Mouse (Mus musculus): Measurements from ENCODE around the gene Insr. TPM values are rescaled to one million over a fixed set of nuclear protein-coding genes. Genes with fewer than 3 reads are reported as not detected.
"Not testable (repeated sequence)": the region's sequence is repeated elsewhere in the genome, so short reads cannot be mapped to it uniquely, and the experiment has no call there.

Insr gene
- polyA plus RNA-seq, 1 experiment = 24.0 TPM

GRCm38 (mm10) chr8:3177440-3177839 lies 102.0 kb downstream of the Insr start:
- no peak for TF ChIP-seq CTCF (IDR thresholded peaks at IDR 0.05; ENCODE audit: low read depth, low read length)
- TF ChIP-seq POLR2A (IDR thresholded peaks at IDR 0.05; ENCODE audit: borderline replicate concordance, low read depth, low read length) = no peak
- Histone ChIP-seq H3K4me3 (ENCODE audit: insufficient read depth, low read length) (no peak overlapping the region), H3K27ac (ENCODE audit: insufficient read depth, low read depth, low read length) (no peak overlapping the region), H3K4me1 (ENCODE audit: control insufficient read depth, insufficient read depth, low read length) (no peaks in the 10 kb centered on the region; the same call in 1 of the 2 replicates)

GRCm38 (mm10) chr8:3172246-3172645 lies 107.2 kb downstream of the Insr start:
- no peak overlapping the region for H3K27ac ChIP-seq (ENCODE audit: insufficient read depth, low read depth, low read length)
- H3K4me1 ChIP-seq (ENCODE audit: control insufficient read depth, insufficient read depth, low read length) = no peaks in the 10 kb centered on the region; the same call in 1 of the 2 replicates
- no peak for TF ChIP-seq CTCF (IDR thresholded peaks at IDR 0.05; ENCODE audit: low read depth, low read length)
- no peak for TF ChIP-seq POLR2A (IDR thresholded peaks at IDR 0.05; ENCODE audit: borderline replicate concordance, low read depth, low read length)
- H3K4me3 ChIP-seq (ENCODE audit: insufficient read depth, low read length) = no peak overlapping the region

GRCm38 (mm10) chr8:3146506-3146905 lies 132.9 kb downstream of the Insr start:
- Histone ChIP-seq H3K4me1 (ENCODE audit: control insufficient read depth, insufficient read depth, low read length) (no peaks in the 10 kb centered on the region), H3K27ac (ENCODE audit: insufficient read depth, low read depth, low read length) (no peak overlapping the region), H3K4me3 (ENCODE audit: insufficient read depth, low read length) (no peak overlapping the region)
- TF ChIP-seq POLR2A (IDR thresholded peaks at IDR 0.05; ENCODE audit: borderline replicate concordance, low read depth, low read length) (no peak), CTCF (IDR thresholded peaks at IDR 0.05; ENCODE audit: low read depth, low read length) (no peak)

- not testable (repeated sequence) for H3K27ac ChIP-seq (ENCODE audit: insufficient read depth, low read depth, low read length); H3K4me3 ChIP-seq (ENCODE audit: insufficient read depth, low read length); H3K4me1 ChIP-seq (ENCODE audit: control insufficient read depth, insufficient read depth, low read length)
Observed at GRCm38 (mm10) chr8:3100416-3100815, 179.0 kb downstream of the Insr start.

Other genes with a start within 250 kb of the Insr start
- gene A430078G23Rik, start 73.8 kb upstream of the Insr start, polyA plus RNA-seq (2012; ENCODE audit: insufficient read depth, insufficient read length, missing spikeins) = 0.70 and 1.1 TPM in 2 replicates
- gene Arhgef18, start 113.4 kb upstream of the Insr start, polyA plus RNA-seq (2012; ENCODE audit: insufficient read depth, insufficient read length, missing spikeins) = 1.9 and 2.3 TPM in 2 replicates
- gene Pex11g, start 188.1 kb upstream of the Insr start, polyA plus RNA-seq (2012; ENCODE audit: insufficient read depth, insufficient read length, missing spikeins) = 3.1 and 4.5 TPM in 2 replicates
- gene Tex45, start 191.2 kb upstream of the Insr start, polyA plus RNA-seq (2012; ENCODE audit: insufficient read depth, insufficient read length, missing spikeins) = not detected in 2 replicates
- 17.1 and 20.8 TPM in 2 replicates for gene Zfp358, start 213.5 kb upstream of the Insr start, polyA plus RNA-seq (2012; ENCODE audit: insufficient read depth, insufficient read length, missing spikeins)
- 112 and 117 TPM in 2 replicates for gene Mcoln1, start 220.8 kb upstream of the Insr start, polyA plus RNA-seq (2012; ENCODE audit: insufficient read depth, insufficient read length, missing spikeins)
- 36.0 and 39.9 TPM in 2 replicates for gene Pnpla6, start 235.8 kb upstream of the Insr start, polyA plus RNA-seq (2012; ENCODE audit: insufficient read depth, insufficient read length, missing spikeins)